Mouse (Mus musculus) bone marrow, adult 2 months (tissue): ENCODE measurements at regions not wholly inside any gene's neighbourhood (a gene's known extent, or its start where the extent isn't known, plus 50 kb on each side); places are given as distances from the start of the nearest gene placed in this dataset.

Experiments
- CTCF ChIP-seq: fragments of 200-500 bp; IDR thresholded peaks from 2 replicates; pipeline ENCODE4 v1.5.1; 2011; ENCODE audit warnings: low read length, control low read depth; ENCODE audit not compliant: control insufficient read depth, insufficient read depth
- POLR2A ChIP-seq: fragments of 200-500 bp; IDR thresholded peaks from 2 replicates; pipeline ENCODE4 v1.6.1; 2011; ENCODE audit warnings: low read depth, mild to moderate bottlenecking, control low read depth, low read length, borderline replicate concordance; ENCODE audit not compliant: control insufficient read depth

DNA sequence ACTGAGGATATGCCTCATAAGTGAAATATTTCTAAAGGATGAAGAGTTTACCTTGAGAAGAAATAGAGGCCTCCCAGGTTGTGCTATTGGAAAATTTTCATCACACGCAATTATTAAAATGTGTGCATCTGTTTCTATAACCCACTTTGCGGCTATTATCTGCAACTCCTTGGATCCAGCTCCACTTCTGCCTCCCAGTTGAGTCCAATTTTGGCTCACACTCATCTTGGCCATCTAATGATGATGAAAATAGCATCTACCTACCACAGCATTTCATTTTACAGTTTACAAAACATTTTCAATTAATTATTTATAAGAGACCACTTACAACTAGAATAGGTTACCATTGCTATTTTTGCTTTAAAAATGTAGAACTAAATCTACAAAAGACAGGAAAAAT, 554.3 kb upstream of the Sptlc3 start:
- no peak for TF ChIP-seq CTCF
- TF ChIP-seq POLR2A, result no peak
